Mouse (Mus musculus) adrenal gland, postnatal 36 days (tissue): ENCODE measurements at regions not wholly inside any gene's neighbourhood (a gene's known extent, or its start where the extent isn't known, plus 50 kb on each side); places are given as distances from the start of the nearest gene placed in this dataset.
"Not testable (repeated sequence)": the region's sequence is repeated elsewhere in the genome, so short reads cannot be mapped to it uniquely, and the experiment has no call there.

Experiments used
- DNase-seq, 2 experiments: peaks; one replicate each; pipeline ENCODE4 v3.0.0; 2021; ENCODE audit warnings: mixed read lengths in 1 of 2

DNA sequence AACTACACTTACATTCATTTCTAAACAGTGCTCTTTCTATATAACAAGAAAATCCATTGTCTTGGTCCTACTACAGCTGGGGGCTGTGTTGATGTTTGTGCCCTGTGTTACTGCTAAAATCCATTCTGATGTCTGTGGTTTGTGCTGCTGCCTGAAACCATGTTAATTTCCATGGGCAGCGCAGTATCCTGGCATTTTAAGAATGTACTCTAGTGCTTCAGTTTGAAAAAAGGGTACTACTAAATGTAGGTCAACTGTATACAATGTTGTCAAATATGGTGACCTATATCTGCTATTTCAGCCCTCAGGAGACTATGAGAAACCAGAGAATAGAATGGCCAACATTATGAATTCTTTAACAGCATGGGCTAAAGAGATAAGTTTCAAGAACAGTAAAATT is 1052.2 kb downstream of the Hace1 start:
- no peak for DNase-seq

DNA sequence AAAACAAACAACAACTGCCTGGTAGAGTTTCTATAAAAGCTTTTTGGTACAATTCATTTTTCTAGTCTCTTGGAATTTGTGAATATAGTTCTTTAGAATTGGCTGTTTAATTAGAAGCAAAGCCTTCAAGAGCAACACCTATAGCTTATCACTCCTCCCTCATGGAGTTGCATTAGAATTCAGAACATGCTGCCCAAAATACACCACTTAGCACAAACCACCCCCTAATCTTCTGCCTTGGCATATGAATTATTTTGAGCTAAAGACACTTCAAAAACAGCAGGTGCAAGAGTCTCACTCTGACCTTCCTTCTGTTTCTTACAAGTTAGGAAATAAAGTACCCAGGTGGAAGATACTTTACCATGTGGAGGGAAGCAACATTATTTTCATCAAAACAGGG is 1085.4 kb downstream of the Hace1 start:
- DNase-seq = no peak

DNA sequence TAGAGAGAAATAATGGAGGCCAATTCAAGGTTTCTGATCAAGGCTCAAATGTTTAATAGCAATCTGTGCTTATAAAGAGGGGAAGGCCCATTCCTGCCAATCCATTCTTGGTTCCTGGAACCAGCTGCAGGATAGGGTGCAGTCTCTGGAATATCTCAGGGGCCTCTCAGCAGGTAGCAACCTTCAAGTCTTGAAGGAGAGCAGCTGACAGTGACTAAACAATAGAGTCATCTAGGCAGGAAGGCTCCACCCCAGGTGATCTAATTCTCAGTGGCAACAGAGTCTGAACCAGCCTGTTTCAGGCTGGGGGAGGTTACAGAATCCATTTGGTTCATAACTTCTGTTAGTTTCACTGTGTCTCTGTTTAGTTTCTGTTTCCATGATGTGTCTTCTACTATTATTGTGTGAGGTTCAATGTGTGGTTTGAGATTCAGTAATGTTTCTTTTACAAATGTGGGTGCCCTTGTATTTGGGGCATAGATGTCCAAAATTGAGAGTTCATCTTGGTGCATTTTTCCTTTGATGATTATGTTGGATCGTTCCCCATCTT is 1112.3 kb downstream of the Hace1 start:
- DNase-seq = not testable (repeated sequence)

DNA sequence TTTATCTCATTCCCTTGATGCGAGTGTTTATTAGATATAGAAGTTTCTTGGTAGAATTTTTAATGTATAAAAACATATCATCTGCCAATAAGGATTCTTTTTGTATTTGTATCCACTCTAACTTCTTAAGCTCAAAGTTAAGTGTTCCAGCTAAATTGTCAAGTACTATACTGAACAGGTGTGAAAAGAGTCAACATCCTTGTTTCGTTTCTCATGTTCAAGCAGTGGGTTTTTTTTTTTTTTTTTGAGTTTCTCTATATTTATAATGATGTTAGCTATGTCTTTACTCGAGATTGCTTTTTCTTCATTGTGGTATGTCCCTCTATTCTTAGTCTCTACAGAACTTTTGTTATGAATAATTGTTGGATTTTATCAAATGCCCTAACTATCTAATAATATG is 1115.0 kb downstream of the Hace1 start:
- DNase-seq = no peak

DNA sequence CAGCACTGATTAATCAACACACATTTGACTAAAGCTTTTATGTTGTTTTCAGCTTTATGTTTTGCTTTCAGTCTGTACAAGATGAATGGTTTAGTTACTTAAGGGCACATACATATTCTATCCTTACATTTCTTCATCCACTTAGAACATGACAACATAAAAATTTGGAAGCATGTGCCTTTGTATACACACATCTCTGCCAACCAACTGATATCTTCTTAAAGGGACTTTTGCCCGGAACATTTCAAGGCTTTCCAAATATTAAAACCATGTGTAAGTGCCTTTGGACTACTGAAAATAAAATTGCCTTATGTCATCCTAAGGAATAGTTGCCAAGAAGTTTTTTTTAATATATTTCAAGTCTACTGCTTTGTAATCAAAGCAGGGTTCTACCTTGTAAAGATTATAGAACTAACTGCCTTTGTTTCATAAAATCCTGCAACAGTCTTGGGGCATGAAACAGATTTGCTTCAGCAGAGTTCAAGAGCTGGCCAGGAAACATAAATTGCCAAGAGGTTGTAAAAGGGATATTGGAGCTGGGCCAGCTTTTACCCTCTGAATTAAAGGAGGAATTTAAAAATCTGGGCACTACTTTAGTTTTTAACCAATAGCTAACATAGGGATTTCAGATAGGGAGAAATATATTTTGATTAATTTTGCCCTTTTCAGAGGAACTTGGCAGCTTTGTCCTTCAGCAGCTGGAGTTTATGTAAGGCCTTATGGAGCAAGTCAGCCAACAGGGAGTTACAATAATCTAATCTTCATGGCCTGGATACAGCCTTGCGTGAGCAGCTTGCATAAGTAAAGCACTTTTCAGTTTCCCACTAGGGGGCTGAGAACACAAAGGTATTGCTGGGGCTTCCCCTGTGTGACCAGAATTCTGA is 1120.0 kb downstream of the Hace1 start:
- peak in 1 of 2 experiments; percentile 1 for DNase-seq

DNA sequence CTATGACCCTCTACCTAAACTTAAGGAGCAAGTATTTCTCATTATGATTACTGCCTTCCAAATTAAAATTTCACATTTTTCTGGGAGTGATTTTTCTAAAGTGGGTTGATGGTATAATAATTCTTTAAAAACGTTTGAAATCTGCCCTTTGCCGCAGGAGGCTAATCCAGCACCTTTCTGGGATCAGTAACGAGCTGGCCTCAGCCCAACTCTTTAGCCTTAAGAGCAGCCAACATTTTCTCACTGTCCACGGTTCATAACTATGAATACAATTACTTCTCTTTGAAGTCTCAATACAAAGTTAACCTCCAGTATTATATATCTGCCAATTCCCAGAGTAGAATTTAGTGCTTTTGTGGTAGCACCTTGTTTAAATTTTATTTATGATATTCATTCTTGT is 1123.6 kb downstream of the Hace1 start:
- no peak for DNase-seq

DNA sequence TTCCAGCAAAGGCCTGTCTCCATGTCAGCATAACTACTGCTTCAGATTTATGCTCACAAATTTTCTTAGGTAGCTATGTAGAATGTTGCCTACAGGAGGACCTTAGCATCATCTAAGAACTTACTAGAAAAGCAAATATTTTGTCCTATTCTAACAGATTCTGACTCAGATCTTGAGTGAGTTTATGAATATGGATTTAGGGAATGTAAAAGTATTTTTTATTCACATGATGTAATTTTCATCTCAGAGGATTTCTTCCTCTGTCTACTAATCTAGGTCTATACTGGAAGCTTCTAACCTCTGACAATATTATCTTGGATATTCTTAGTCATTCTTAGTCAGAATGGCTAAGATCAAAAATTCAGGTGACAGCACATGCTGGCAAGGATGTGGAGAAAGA is 1130.4 kb downstream of the Hace1 start:
- DNase-seq = not testable (repeated sequence)

DNA sequence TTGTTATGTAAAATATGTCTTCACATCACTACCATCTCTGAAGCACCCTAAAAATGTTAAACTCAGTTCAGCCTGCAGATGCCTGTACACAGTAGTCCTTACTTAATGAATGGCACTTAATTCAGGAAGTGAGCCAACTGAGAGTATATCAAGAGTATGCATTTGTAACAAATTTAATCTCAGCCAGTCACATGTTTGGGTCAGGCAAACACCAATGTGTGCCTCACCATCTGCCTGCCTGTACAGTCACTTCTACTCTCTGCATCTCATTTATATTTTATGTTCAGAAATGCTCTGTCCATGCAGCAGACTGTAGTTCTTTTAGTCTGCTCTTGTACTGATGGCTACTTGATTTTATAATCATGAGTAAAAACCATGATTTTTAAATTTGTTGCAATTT is 1135.1 kb downstream of the Hace1 start:
- no peak for DNase-seq

DNA sequence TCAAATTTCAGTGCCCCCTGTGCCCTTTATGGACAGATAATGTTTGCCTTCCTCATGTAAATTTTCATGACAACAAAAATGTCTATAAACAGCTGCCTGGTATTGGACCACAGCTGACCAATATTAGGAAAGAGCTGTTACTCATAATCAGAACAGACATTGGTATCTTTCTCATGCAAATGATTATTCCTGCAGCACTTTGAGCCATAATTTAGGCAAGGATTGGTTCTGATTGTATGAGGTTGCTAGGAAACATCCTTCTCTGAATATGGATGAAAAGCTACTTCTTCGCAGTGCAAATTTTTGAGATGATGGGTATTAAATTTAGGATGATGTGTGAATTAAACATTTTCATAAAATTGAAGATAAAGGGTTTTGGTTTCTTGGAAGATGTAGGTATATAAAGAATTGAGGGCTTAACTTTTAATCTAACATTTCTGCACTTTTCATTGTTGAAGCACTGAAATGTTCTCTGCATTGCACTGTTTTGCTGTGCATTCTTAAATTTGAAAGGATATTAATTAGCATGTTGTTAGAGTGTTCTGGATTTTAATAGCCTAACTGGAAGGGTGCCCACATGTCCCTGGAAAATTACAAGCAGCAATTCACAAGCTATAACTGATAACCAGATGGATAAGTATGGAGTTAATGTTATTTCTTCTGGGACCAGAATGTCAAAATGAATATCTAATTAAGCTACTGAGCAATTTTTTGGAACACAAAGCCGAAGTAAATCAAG is 1140.9 kb downstream of the Hace1 start:
- no peak for DNase-seq

DNA sequence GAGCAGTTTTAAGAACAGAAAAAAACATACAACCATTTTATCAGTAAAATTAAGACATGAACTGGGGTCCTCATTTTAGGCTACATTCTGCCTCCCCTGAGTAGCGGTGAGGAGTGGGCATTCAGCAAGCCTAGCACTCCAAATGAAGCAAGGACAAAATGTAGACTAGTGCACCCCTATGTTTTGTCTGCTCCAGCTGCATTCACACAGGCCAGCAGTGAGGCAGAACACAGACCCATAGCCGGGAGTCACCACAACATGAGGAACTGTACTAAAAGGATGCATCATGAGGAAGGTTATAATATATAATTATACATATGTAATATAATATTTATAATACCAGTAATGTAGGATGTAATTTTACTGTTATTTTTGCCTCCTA is 1141.5 kb downstream of the Hace1 start:
- DNase-seq = no peak

DNA sequence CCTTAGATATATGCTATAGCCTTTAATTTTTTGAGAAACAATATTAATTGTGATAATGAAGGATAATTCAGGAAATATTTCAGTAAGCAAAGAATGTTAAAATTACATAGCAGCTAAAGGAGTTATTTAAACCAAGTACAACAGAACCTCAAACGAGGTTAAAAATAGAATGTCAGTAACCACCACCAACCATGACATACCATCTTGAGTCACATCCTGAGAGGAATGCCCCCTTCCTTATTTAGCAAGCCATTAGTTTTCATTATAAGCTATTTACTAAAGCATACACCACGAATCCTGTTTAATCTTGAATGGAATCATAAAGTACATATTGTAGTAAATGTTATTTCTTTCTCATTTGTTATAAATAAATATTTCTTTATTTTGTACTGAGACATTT is 1146.0 kb downstream of the Hace1 start:
- no peak for DNase-seq

DNA sequence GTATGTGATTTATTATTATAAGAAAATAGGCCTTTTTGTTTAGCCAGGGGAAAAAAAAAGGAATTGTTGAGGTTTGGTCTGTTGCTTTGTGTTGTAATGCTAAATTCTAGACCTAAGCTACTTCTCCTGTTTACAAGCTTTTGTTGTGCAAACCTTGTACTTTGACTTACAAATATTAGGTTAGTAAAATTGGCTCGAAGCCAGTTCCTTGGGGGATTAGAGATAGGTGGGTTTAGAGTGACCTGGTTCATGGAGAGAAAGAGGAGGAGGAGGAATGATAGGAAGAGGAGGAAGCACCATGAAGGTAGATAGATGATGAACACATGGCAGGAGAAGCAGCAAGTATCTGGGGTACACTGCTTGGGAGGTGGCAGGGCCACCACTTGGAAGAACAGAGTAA is 1153.0 kb downstream of the Hace1 start:
- no peak for DNase-seq

DNA sequence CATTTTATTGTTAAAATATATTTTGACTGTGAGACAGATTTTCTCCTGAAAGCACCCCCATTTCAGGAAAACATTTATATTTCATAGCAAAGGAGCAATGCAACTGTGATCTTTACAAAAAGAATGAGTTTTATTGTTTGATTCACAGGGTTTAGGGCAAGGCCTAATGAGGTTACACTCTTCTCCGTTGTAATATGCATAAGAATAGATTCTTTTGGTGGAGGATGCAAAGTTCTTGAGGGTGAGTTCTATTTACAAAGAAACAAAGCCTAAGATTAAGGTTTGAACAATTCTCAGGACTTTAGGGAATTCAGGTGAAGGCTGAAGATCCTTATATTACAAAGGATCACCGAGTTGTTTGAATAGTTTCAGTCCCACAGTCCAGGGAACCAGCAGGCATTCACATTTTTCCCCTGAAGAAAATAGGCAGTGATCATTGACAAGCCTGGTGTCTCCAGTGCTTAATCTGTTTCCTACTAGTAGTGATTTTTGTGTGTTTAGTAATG is 1156.2 kb downstream of the Hace1 start:
- no peak for DNase-seq

DNA sequence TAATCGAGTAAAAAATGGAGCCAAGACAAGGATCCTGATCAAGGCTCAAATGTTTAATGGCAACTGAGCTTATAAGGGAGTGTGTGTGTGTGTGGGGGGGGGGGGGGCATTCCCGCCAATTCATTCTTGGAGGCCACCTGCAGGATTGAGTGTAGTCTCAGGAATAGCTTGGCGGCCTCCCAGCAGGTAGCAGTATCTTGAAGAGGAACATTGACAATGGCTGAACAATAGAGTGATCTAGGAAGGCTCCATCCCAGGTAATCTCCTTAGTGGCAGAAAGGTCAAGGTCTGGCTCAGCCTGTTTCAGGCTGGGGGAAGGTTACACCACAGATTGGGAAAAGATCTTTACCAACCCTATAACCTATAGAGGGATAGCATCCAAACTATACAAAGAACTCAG is 1163.5 kb downstream of the Hace1 start:
- DNase-seq = no peak

DNA sequence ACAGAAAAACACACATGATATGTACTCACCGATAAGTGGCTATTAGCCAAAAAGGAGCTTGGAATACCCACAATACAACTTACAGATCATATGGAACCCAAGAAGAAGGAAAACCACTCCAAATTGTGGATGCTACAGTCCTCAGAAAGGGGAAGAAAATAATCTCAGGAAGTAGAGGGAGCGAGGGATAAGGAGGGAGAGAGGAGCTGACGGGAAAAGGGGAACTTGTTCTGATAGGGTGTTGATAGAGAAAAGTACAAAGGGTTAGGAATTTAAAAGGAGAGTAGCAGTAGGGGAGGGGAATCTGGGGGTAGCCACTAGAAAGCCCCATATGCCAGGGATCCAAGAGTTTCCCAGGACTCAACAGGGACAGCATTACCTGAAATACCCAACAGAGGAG is 1164.5 kb downstream of the Hace1 start:
- DNase-seq = no peak

DNA sequence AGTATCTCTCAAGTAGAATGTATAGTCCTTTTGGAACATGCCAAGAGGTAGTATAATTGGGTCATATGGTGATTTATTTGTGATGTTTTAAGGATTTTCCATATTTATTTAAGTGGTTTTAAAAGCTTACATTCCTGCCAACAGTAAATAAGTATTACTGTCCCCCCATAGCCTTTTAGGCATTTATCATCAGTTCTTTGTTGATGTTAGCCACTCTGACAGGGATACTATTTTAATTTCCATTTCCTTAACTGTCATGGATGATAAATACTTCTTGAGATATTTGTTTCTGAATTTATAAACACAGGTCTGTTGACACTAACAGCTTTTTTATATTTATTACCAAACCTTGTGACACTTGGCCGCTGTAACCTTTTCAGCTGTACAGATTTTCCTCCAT is 1183.3 kb downstream of the Hace1 start:
- DNase-seq = no peak

DNA sequence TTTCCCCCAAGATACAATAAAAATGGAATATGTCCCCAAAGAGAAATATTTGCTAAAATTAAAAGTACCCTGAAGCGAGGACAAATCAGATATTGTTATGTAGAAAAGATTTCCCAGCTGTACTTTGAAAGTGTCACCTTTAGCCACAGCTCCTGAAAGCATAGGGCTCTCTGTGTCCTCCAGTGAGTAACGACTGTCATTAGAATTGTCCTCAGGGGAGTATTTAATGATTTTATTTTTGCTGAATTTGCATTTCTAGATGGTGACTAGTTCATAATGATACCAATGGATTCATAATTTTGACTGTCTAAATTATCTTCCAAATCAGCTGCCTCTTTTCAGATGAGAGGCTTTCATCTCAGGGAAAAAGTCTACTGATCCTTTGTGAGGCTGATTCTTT is 1201.1 kb downstream of the Hace1 start:
- DNase-seq = no peak

DNA sequence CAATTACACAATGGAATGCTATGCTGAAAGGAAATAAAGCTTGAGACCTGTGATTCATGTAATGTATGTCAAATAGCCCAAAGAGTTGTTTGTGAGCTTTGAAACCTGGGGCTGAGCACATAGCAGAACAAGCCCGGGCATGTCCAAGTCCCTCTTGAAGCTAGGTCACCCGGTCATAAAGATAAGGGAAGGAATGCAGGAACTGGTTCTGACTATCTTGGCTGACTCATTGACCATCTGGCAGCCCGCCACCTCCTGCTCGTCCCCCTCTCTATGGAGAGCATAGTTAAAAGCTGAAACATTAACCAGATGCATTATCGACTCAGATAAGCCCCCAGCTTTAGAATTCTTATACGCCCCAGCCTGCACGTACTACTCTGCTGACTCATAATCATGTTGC is 1208.1 kb downstream of the Hace1 start:
- not testable (repeated sequence) for DNase-seq

DNA sequence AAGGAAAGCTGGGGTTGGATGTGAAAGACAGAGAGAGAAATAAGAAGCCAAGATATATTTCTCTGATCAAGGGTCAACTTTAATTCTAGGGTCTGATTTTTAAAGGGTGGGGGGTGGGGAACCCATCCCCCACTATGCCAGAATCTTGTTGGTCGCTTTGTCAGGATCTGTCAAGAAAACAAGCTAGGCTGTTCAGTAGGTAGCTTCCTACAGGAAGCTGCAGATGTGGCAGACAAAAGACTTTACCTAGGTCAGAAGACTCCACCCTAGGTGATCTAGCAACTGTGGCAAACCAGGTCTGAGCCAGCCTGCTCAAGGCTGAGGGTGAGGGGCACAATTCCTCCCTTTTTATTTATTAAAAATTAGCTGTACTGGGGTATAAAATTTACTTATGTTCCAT is 1236.6 kb downstream of the Hace1 start:
- DNase-seq = no peak

DNA sequence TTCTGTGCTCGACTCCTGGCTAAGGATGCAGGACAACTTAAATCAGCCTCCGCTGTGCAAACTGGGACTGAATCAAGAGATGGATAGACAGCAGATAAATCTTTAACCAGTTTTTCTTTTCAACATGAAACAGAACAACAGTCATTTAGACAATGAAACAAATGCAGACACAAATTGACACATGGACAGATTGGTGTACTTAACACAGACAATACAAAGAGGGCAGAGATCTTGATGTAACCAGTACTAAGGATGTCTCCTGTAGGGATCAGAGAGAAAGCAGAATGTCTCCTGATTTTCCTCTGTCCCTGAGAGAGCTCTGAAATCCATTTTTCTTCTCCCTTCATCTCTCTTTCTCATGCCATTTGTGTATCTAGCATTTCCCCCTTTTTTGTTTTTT is 1241.5 kb downstream of the Hace1 start:
- DNase-seq = no peak

DNA sequence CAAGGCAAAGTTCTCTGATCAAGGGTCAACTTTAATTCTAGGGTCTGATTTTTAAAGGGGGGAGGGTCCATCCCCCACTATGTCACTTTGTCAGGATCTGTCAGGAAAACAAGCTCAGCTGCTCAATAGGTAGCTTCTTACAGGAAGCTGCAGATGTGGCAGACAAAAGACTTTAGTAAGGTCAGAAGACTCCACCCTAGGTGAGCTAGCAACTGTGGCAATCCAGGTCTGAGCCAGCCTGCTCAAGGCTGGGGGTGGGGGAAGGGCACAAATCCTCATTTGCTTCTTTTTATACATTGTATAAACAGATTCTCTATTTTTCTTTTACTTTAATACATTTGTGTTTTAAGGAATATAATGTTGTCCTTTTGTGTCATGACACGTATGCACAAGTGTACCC is 1242.3 kb downstream of the Hace1 start:
- no peak for DNase-seq

DNA sequence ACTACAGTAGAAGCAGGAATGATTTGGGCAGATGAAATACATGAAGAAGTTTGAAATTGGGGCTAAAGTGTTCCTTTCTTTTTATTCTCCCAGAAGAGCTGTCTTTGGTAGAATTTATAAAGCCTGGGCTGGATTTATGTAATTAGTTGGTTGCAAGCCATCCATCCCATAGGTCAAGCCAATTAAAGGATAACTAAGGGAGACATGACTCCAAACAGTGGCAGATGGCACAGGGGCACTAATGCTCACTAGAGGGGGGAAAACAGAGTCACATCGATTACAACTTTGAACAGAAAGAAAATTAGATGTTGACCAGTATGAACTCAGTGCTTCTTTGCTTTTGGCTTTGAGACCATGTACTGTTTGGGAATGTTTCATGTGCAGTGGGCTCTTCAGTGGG is 1246.2 kb downstream of the Hace1 start:
- no peak for DNase-seq

DNA sequence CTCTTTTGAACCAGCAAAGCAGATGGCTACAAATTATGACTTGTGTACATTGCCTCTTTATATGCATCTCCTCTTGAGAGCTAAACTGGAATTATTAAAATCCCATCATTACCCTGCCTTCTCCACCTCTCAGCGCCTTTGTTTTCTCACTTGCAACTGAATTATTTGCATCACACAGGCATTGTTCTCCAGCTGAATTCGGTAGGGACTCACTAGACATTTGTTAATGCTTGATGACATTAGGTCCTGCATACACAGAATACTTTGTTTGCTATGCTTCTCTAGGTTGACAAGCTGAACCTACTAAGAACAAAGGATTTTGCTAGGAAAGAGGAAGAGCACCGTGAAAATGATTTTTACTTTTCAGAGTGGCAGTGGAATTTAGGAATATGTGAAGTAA is 1248.4 kb downstream of the Hace1 start:
- no peak for DNase-seq
